Mouse (Mus musculus): ENCODE data around the gene Stip1.

DNA sequence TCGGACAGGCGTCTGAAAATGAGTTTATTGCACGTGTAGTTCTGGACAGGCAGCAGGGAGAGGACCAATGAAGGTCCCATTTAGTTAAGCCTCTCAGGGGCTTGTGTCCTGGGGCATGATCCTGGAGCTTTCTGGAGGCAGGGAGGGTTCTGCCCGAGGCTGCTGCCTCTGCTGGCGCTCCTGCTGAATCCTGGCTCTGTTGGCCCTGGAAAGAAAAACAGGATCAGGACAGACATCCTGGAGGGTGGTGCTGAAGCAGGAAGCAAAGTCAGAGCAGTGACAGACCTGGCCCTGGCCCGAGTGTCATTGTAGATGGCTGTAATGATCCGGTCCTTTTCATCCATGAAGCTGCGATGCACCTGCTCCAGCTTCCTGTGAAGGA lies 51.9 kb downstream of the Stip1 start:
- TF ChIP-seq CTCF (IDR thresholded peaks at IDR 0.05; ENCODE audit: low read depth) (no peak), EP300 (IDR thresholded peaks at IDR 0.05; ENCODE audit: low read depth) (no peak)
